8 mouse cellular contexts compared by ENCODE assay signal in genomic region chr5:145114071-145114605, GRCm38 (mm10). TPM values are rescaled to one million over a fixed set of nuclear protein-coding genes. Genes with fewer than 3 reads are reported as not detected.
A peak's percentile ranks its signal among the peaks of the same experiment; 100 is the strongest.
DNase-seq lines count a peak whose midpoint lies in the region; ATAC-seq and TF ChIP-seq lines count a peak whose summit lies in the region.

TSS of gene Arpc1b (plus strand) at chr5:145114215.

- intact Hi-C loops in left cerebral cortex, adult 2 months (cut with DNase I) = no loop called here

- no peaks in the 10 kb centered on the region for H3K9me3 ChIP-seq in embryonic facial prominence, embryonic 15.5 days (replicated peaks)
- no peaks in the 10 kb centered on the region for H3K9me3 ChIP-seq in heart, embryonic 14.5 days (ENCODE audit: control insufficient read depth, low read length)
- no peaks in the 10 kb centered on the region for H3K9me3 ChIP-seq in liver, embryonic 16.5 days (replicated peaks; ENCODE audit: control insufficient read depth, low read length)
- no peaks in the 10 kb centered on the region for H3K9me3 ChIP-seq in neural tube, embryonic 12.5 days

- WGBS in embryonic facial prominence, embryonic 15.5 days = under 1% methylated on average over 45 of the region's 53 CpGs
- under 1% methylated on average over 52 of the region's 53 CpGs for WGBS in heart, embryonic 14.5 days
- under 1% methylated on average over 47 of the region's 53 CpGs for WGBS in liver, embryonic 16.5 days (ENCODE audit: insufficient replicate concordance)
- under 1% methylated on average over 43 of the region's 53 CpGs for WGBS in neural tube, embryonic 12.5 days

- peak in 1 of 2 experiments; percentile 37 for DNase-seq in left cerebral cortex, adult 2 months (ENCODE audit: extremely low spot score in 1 of 2, low spot score in 2 of 2)
- no peak for DNase-seq in left cerebral cortex, adult 11 months (ENCODE audit: low spot score)
- DNase-seq in kidney, postnatal 10 days = peak; percentile 90
- peak; percentile 48 to 57 for DNase-seq in thymus, postnatal 10 days (ENCODE audit: low spot score in 2 of 2)

- H3K4me2 ChIP-seq in embryonic facial prominence, embryonic 15.5 days (replicated peaks) = peak within 1 kb of the TSS; percentile 73
- H3K4me2 ChIP-seq in heart, embryonic 14.5 days (ENCODE audit: low read length) = peak within 1 kb of the TSS; percentile 89
- peak within 1 kb of the TSS; percentile 74 for H3K4me2 ChIP-seq in liver, embryonic 16.5 days (ENCODE audit: low read depth, low read length)
- peak within 1 kb of the TSS; percentile 72 for H3K4me2 ChIP-seq in neural tube, embryonic 12.5 days (replicated peaks)

- H3K9ac ChIP-seq in embryonic facial prominence, embryonic 15.5 days = peak within 1 kb of the TSS; percentile 31
- H3K9ac ChIP-seq in heart, embryonic 14.5 days (ENCODE audit: low read length) = peak within 1 kb of the TSS; percentile 82
- peak within 1 kb of the TSS; percentile 72 for H3K9ac ChIP-seq in liver, embryonic 16.5 days (ENCODE audit: low read depth, low read length)
- peak within 1 kb of the TSS; percentile 55 for H3K9ac ChIP-seq in neural tube, embryonic 12.5 days

- peaks cover 21% of the 10 kb centered on the region for H3K36me3 ChIP-seq in embryonic facial prominence, embryonic 15.5 days
- H3K36me3 ChIP-seq in heart, embryonic 14.5 days (ENCODE audit: control insufficient read depth, insufficient read depth, low read length) = peaks cover 16% of the 10 kb centered on the region
- H3K36me3 ChIP-seq in liver, embryonic 16.5 days (ENCODE audit: control insufficient read depth, insufficient read depth) = peaks cover 5% of the 10 kb centered on the region
- peaks cover 22% of the 10 kb centered on the region for H3K36me3 ChIP-seq in neural tube, embryonic 12.5 days

- H3K27me3 ChIP-seq in embryonic facial prominence, embryonic 15.5 days = no peaks in the 10 kb centered on the region
- H3K27me3 ChIP-seq in heart, embryonic 14.5 days (ENCODE audit: control insufficient read depth, insufficient read depth, low read length) = no peaks in the 10 kb centered on the region
- no peaks in the 10 kb centered on the region for H3K27me3 ChIP-seq in liver, embryonic 16.5 days (ENCODE audit: control insufficient read depth, insufficient read depth, low read depth, low read length)
- peaks cover 20% of the 10 kb centered on the region for H3K27me3 ChIP-seq in neural tube, embryonic 12.5 days (replicated peaks)

- no peak for TF ChIP-seq CTCF in left cerebral cortex, adult 2 months (IDR thresholded peaks at IDR 0.05)

- peak within 1 kb of the TSS; percentile 78 for H3K27ac ChIP-seq in left cerebral cortex, adult 2 months
- peak within 1 kb of the TSS; percentile 44; the same call in 1 of the 2 replicates for H3K27ac ChIP-seq in embryonic facial prominence, embryonic 15.5 days (replicated peaks)
- peak within 1 kb of the TSS; percentile 23 to 54 for H3K27ac ChIP-seq in heart, embryonic 14.5 days (replicated peaks in 1 of 2; ENCODE audit: control insufficient read depth in 1 of 2, insufficient read depth in 1 of 2, low read depth in 2 of 2, low read length in 2 of 2)
- peak within 1 kb of the TSS; percentile 59 for H3K27ac ChIP-seq in liver, embryonic 16.5 days (ENCODE audit: low read length)
- H3K27ac ChIP-seq in neural tube, embryonic 12.5 days = no peak within 1 kb of the TSS

- peak within 1 kb of the TSS; percentile 57 for H3K4me3 ChIP-seq in left cerebral cortex, adult 2 months
- H3K4me3 ChIP-seq in embryonic facial prominence, embryonic 15.5 days (replicated peaks) = peak within 1 kb of the TSS; percentile 58
- peak within 1 kb of the TSS; percentile 54 to 87 for H3K4me3 ChIP-seq in heart, embryonic 14.5 days (ENCODE audit: control insufficient read depth in 1 of 2, insufficient read depth in 1 of 2, low read depth in 1 of 2, low read length in 2 of 2)
- peak within 1 kb of the TSS; percentile 67 for H3K4me3 ChIP-seq in liver, embryonic 16.5 days (ENCODE audit: low read depth, low read length)
- H3K4me3 ChIP-seq in neural tube, embryonic 12.5 days = peak within 1 kb of the TSS; percentile 47

- peaks cover 27% of the 10 kb centered on the region for H3K4me1 ChIP-seq in embryonic facial prominence, embryonic 15.5 days
- peaks cover 7 to 14% of the 10 kb centered on the region in 2 experiments; a peak in 1 of 4 replicates for H3K4me1 ChIP-seq in heart, embryonic 14.5 days (ENCODE audit: control insufficient read depth in 2 of 2, insufficient read depth in 2 of 2, low read length in 2 of 2)
- peaks cover 9% of the 10 kb centered on the region; the same call in 1 of the 2 replicates for H3K4me1 ChIP-seq in liver, embryonic 16.5 days (ENCODE audit: control insufficient read depth, low read depth, low read length)
- H3K4me1 ChIP-seq in neural tube, embryonic 12.5 days = peaks cover 9% of the 10 kb centered on the region; the same call in 1 of the 2 replicates

- ATAC-seq in embryonic facial prominence, embryonic 15.5 days (ENCODE audit: insufficient number of reproducible peaks, low FRiP score, low TSS enrichment, low read depth) = peak; percentile 59
- peak; percentile 80 for ATAC-seq in heart, embryonic 14.5 days (ENCODE audit: insufficient number of reproducible peaks, insufficient read depth, low FRiP score, low read depth)
- peak; percentile 73 for ATAC-seq in liver, embryonic 16.5 days (ENCODE audit: low read depth)
- ATAC-seq in neural tube, embryonic 12.5 days (ENCODE audit: low FRiP score, low read depth) = peak; percentile 52

RNA-seq across cellular contexts. Expression of gene Arpc1b, which starts in this region (rescaled TPM):
- 10 to 100 TPM; 19.0 to 23.5 TPM for total RNA-seq in left cerebral cortex, adult 2 months (2021)
- polyA plus RNA-seq in embryonic facial prominence, embryonic 15.5 days (2015; fragmentation: Nextera tagmentation; extraction: Ambion mirVana) = 310 and 324 TPM in 2 replicates
- 84.8 and 137 TPM in 2 replicates for polyA plus RNA-seq in heart, embryonic 14.5 days (2014; fragmentation: Nextera tagmentation; extraction: Ambion mirVana)
- polyA plus RNA-seq in liver, embryonic 16.5 days (2015; fragmentation: Nextera tagmentation; extraction: Ambion mirVana) = 164 and 166 TPM in 2 replicates
- 94.4 and 101 TPM in 2 replicates for polyA plus RNA-seq in neural tube, embryonic 12.5 days (2016; fragmentation: Nextera tagmentation; extraction: Ambion mirVana)

Comparison
In these comparisons a context has a peak if more than half of its experiments do, and no peak if none do; other contexts are left out.
1. H3K9ac ChIP-seq: peak in every context shown above with its lines; median percentile 82 in heart, embryonic 14.5 days; 72 in liver, embryonic 16.5 days; 55 in neural tube, embryonic 12.5 days; 31 in embryonic facial prominence, embryonic 15.5 days.